Mouse (Mus musculus) lung, adult 2 months (tissue): ENCODE results near the gene Zbtb8b.

Experiments used
- CTCF ChIP-seq: fragments of 200-500 bp; IDR thresholded peaks from 2 replicates; pipeline ENCODE4 v1.5.1; 2011; ENCODE audit warnings: mild to moderate bottlenecking, low read length, control low read depth; ENCODE audit not compliant: insufficient read depth
- POLR2A ChIP-seq: fragments of 200-500 bp; IDR thresholded peaks from 2 replicates; pipeline ENCODE4 v1.6.1; 2011; ENCODE audit warnings: low read depth, mild to moderate bottlenecking, control low read depth, low read length, borderline replicate concordance; ENCODE audit errors: extremely low read depth

DNA sequence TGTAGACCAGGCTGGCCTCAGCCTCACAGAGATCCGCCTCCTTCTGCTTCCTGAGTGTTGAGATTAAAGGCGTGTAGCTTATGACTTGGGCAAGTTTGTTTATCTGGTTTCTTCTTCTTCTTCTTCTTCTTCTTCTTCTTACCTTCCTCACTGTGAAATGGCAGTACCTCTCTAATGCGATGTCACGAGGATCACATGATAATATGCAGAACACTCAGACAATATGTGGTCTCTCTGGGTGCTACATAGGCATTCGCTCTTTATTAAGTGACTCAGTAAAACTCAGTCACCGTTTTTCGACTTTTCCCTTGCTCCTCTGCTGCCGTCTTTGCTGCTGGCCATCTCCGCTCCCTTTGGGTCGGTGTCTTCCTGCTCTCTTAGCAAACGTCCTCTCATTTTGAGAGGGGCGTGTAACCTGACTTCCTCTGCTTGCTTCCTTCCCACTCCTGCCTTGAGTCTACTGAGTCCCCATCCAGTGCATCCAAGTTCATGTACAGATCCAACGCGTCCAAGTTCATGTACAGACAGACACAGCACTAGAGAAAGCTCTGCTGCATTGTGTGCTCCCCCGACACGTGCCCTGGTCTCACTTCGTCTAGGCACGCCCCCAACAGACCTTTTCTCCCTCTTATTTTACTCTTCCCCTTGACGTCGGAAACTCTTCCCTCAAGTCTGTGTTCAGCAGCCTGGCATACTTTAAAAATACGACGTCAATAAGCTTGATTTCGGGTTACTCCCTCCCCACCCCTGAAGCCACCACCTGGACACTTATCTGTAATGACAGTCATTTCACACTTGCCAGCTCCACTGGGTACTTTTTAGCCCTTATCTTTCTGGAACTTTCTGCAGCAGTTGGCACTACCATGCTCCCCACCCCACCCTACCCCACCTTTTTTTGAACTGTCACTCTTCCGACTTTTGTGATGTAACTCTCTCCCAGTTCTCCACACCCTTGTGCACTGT lies 22.7 kb upstream of the Zbtb8b start:
- TF ChIP-seq CTCF, result no peak
- TF ChIP-seq POLR2A, result no peak
